Mouse (Mus musculus): ENCODE data around the gene Fam185a.

DNA sequence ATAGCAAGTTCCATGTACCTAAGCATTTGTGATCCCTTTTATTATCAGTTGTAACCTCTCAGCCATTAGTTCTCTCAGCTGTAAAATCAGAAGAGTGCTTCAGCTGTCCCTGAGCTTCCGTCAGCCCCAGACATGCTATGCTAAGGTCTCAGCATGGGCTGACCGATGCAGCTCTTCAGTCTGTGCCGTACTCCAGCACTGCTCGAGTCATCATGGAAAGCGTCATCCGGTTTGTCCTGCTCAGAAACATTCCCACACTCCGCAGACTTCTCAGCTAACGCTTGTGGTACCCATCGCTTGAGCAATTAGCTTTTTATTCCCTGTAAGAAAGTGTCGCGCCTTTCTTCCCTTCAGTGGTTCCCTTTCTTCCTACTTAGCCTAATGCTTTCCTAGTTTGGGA is 74.2 kb downstream of the Fam185a start:
- TF ChIP-seq GATA1 (IDR thresholded peaks at IDR 0.05; ENCODE audit: borderline replicate concordance, low read length) (no peak), FLI1 (IDR thresholded peaks at IDR 0.05; ENCODE audit: low read length) (no peak)

Data from megakaryocyte, embryonic 14.5 days (primary cell).